Mouse (Mus musculus) kidney, adult 2 months (tissue): Measurements from ENCODE around the gene Spats2. TPM values are rescaled to one million over a fixed set of nuclear protein-coding genes. Genes with fewer than 3 reads are reported as not detected.

Source experiments
- DNase-seq: peaks from one replicate; pipeline ENCODE4 v3.0.0; 2021
- H3K27ac ChIP-seq: fragments of 200-500 bp; 2 replicates; pipeline ENCODE4 v1.5.1; 2012; ENCODE audit warnings: low read depth, low read length, control low read depth, inconsistent platforms; ENCODE audit not compliant: insufficient read depth
- H3K27me3 ChIP-seq: fragments of 200-500 bp; replicated peaks from 2 replicates; pipeline ENCODE4 v1.6.1; 2012; ENCODE audit warnings: mild to moderate bottlenecking, moderate library complexity, low read length, inconsistent platforms; ENCODE audit not compliant: control insufficient read depth, insufficient read depth
- H3K36me3 ChIP-seq: fragments of 200-500 bp; 2 replicates; pipeline ENCODE4 v1.6.1; 2012; ENCODE audit warnings: mild to moderate bottlenecking, moderate library complexity, low read length, inconsistent platforms; ENCODE audit not compliant: control insufficient read depth, insufficient read depth
- H3K4me1 ChIP-seq: fragments of 200-500 bp; 2 replicates; pipeline ENCODE4 v1.6.1; 2011; ENCODE audit warnings: low read length; ENCODE audit not compliant: control insufficient read depth, insufficient read depth
- H3K4me3 ChIP-seq: fragments of 200-500 bp; 2 replicates; pipeline ENCODE4 v1.5.1; 2011; ENCODE audit warnings: mild to moderate bottlenecking, low read depth, low read length, control low read depth; ENCODE audit not compliant: insufficient read depth
- CTCF ChIP-seq: fragments of 200-500 bp; conservative IDR thresholded peaks from 2 replicates; pipeline ENCODE4 v1.5.1; 2011; ENCODE audit warnings: low read depth, mild to moderate bottlenecking, control low read depth, low read length, moderate library complexity, mixed read lengths; ENCODE audit not compliant: insufficient read depth, insufficient read length
- POLR2A ChIP-seq: fragments of 200-500 bp; IDR thresholded peaks from one replicate; pipeline ENCODE4 v1.6.1; 2011; ENCODE audit warnings: low read depth, low read length, control low read depth
- WGBS: fragments of 180-500 bp; shearing (Covaris S2); methylation state at CpG from one replicate; pipeline ENCODE4 v1.1.7; 2018; 5-methylcytosine and 5-hydroxymethylcytosine counted together
- polyA plus RNA-seq: library from polyadenylated mRNA; depleted of rRNA; stranded (reverse); fragments of >200 nt; gene quantifications from 2 replicates; pipeline ENCODE4 v1.2.3, GENCODE M21; 2012

Spats2 gene
- polyA plus RNA-seq, 1 experiment: 8.6 TPM

GRCm38 (mm10) chr15:99179639-99180038 is 53.9 kb downstream of the Spats2 start:
- H3K4me1 ChIP-seq: no peaks in the 10 kb centered on the region
- H3K27me3 ChIP-seq: no peaks in the 10 kb centered on the region
- TF ChIP-seq POLR2A: no peak
- no peak for TF ChIP-seq CTCF
- no peaks in the 10 kb centered on the region for H3K36me3 ChIP-seq
- WGBS: 100% methylated on average over 1 of the region's 2 CpGs
- H3K4me3 ChIP-seq: no peak overlapping the region
- no peak overlapping the region for H3K27ac ChIP-seq
- DNase-seq: no peak

GRCm38 (mm10) chr15:99184217-99184914 is 58.6 kb downstream of the Spats2 start:
- no peak for TF ChIP-seq CTCF
- TF ChIP-seq POLR2A: no peak
- no peaks in the 10 kb centered on the region for H3K4me1 ChIP-seq
- 83% methylated on average over 9 of the region's 9 CpGs for WGBS
- H3K4me3 ChIP-seq: no peak overlapping the region
- no peaks in the 10 kb centered on the region for H3K27me3 ChIP-seq
- no peak overlapping the region for H3K27ac ChIP-seq
- no peaks in the 10 kb centered on the region for H3K36me3 ChIP-seq
- no peak for DNase-seq

GRCm38 (mm10) chr15:99194358-99194757 is 68.6 kb downstream of the Spats2 start:
- H3K36me3 ChIP-seq: no peaks in the 10 kb centered on the region
- WGBS: 88% methylated on average over 10 of the region's 10 CpGs
- no peak overlapping the region for H3K27ac ChIP-seq
- H3K4me1 ChIP-seq: no peaks in the 10 kb centered on the region
- H3K27me3 ChIP-seq: no peaks in the 10 kb centered on the region
- TF ChIP-seq CTCF (no peak), POLR2A (no peak)
- H3K4me3 ChIP-seq: no peak overlapping the region
- DNase-seq: no peak

GRCm38 (mm10) chr15:99195043-99195442 is 69.3 kb downstream of the Spats2 start:
- H3K27ac ChIP-seq: no peak overlapping the region
- DNase-seq: no peak
- TF ChIP-seq CTCF: no peak
- no peak for TF ChIP-seq POLR2A
- 70% methylated on average over 6 of the region's 6 CpGs for whole genome bisulfite sequencing
- H3K4me3 ChIP-seq: no peak overlapping the region
- H3K36me3 ChIP-seq: no peaks in the 10 kb centered on the region
- no peaks in the 10 kb centered on the region for H3K27me3 ChIP-seq
- no peaks in the 10 kb centered on the region for H3K4me1 ChIP-seq

- peak; percentile 36 for DNase-seq
- H3K36me3 ChIP-seq: no peaks in the 10 kb centered on the region
- no peak for TF ChIP-seq POLR2A
- TF ChIP-seq CTCF: 0 out of 2 replicates have a peak, but pooled peaks have one; percentile 10
Measured at GRCm38 (mm10) chr15:99198761-99199160, 73.0 kb downstream of the Spats2 start.

GRCm38 (mm10) chr15:99205959-99206358 is 80.2 kb downstream of the Spats2 start:
- H3K36me3 ChIP-seq: no peaks in the 10 kb centered on the region; the same call in 1 of the 2 replicates
- WGBS: 78% methylated on average over 8 of the region's 8 CpGs
- H3K27ac ChIP-seq: no peak overlapping the region
- no peak overlapping the region for H3K4me3 ChIP-seq
- no peaks in the 10 kb centered on the region for H3K27me3 ChIP-seq
- DNase-seq: no peak
- no peaks in the 10 kb centered on the region for H3K4me1 ChIP-seq
- TF ChIP-seq CTCF (no peak), POLR2A (no peak)

More at GRCm38 (mm10) chr15:99198761-99199160, 73.0 kb downstream of the Spats2 start:
- no peak overlapping the region for H3K27ac ChIP-seq
- no peaks in the 10 kb centered on the region for H3K4me1 ChIP-seq
- no peaks in the 10 kb centered on the region for H3K27me3 ChIP-seq
- no peak overlapping the region for H3K4me3 ChIP-seq

- H3K36me3 ChIP-seq: no peaks in the 10 kb centered on the region; the same call in 1 of the 2 replicates
- TF ChIP-seq CTCF (no peak), POLR2A (no peak)
- H3K4me1 ChIP-seq: no peaks in the 10 kb centered on the region
- no peak for DNase-seq
- H3K4me3 ChIP-seq: no peak overlapping the region
- WGBS: 86% methylated on average over 10 of the region's 10 CpGs
- no peaks in the 10 kb centered on the region for H3K27me3 ChIP-seq
- no peak overlapping the region for H3K27ac ChIP-seq
Measured at GRCm38 (mm10) chr15:99213183-99213582, 87.5 kb downstream of the Spats2 start.

GRCm38 (mm10) chr15:99214941-99215340 is 89.2 kb downstream of the Spats2 start:
- no peaks in the 10 kb centered on the region for H3K27me3 ChIP-seq
- H3K36me3 ChIP-seq: no peaks in the 10 kb centered on the region
- TF ChIP-seq CTCF (peak; percentile 65), POLR2A (no peak)
- no peaks in the 10 kb centered on the region for H3K4me1 ChIP-seq
- no peak overlapping the region for H3K27ac ChIP-seq
- WGBS: 86% methylated on average over 2 of the region's 2 CpGs
- H3K4me3 ChIP-seq: no peak overlapping the region
- DNase-seq: peak; percentile 45
